In the genomic region with DNA sequence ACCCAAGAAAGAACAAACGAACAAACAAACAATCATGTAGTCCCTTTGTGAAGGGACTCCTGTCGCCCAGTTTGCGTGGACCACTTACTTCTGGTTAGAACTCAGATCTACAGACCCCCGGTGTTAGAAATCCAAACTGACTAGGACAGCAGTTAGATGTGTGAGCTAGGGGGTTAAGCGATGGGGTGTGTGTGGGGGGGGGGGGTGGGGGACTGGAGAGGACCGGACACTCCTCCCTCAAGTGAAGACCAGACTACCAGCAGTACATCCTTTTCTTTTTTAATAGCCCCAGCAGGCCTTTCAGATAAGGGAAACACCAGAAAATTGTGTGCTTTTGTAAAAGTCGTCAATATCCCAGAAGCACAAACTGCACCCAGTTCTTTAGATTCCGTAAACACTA, we compare ENCODE assay signal across 9 mouse cellular contexts. TPM values are rescaled to one million over a fixed set of nuclear protein-coding genes. Genes with fewer than 3 reads are reported as not detected.
DNase-seq lines count a peak whose midpoint lies in the region; ATAC-seq and TF ChIP-seq lines count a peak whose summit lies in the region.
"Had no signal": no experiment of that assay in that cellular context is flagged by ENCODE, and none has a peak within 500 bp of the region (broad histone marks: within the 10 kb centered on the region; RNA-seq: fewer than 3 reads in every experiment).

No protein-coding gene starts in this region.

- TF ChIP-seq POLR2A in limb, embryonic 14.5 days (IDR thresholded peaks at IDR 0.05; ENCODE audit: borderline replicate concordance, extremely low read depth, insufficient read depth, insufficient read length): no peak

- 45% methylated on average over 8 of the region's 8 CpGs for WGBS in lung, embryonic 14.5 days
- 37% methylated on average over 8 of the region's 8 CpGs for WGBS in forebrain, embryonic 15.5 days
- WGBS in limb, embryonic 14.5 days: 72% methylated on average over 8 of the region's 8 CpGs
- WGBS in stomach, embryonic 14.5 days: 57% methylated on average over 8 of the region's 8 CpGs

- no peaks in the 10 kb centered on the region for H3K36me3 ChIP-seq in lung, embryonic 14.5 days (ENCODE audit: insufficient read depth)
- H3K36me3 ChIP-seq in forebrain, embryonic 15.5 days: no peaks in the 10 kb centered on the region
- H3K36me3 ChIP-seq in limb, embryonic 14.5 days (ENCODE audit: control insufficient read depth, insufficient read depth, low read length): no peaks in the 10 kb centered on the region
- H3K36me3 ChIP-seq in stomach, embryonic 14.5 days (ENCODE audit: control insufficient read depth, insufficient read depth, low read length): no peaks in the 10 kb centered on the region

- H3K4me2 ChIP-seq in lung, embryonic 14.5 days: peak overlapping the region; percentile 62
- peak overlapping the region; percentile 44 for H3K4me2 ChIP-seq in forebrain, embryonic 15.5 days (replicated peaks)
- H3K4me2 ChIP-seq in limb, embryonic 14.5 days (replicated peaks; ENCODE audit: low read depth, low read length, severe bottlenecking): peak overlapping the region; percentile 50
- peak overlapping the region; percentile 46 for H3K4me2 ChIP-seq in stomach, embryonic 14.5 days (replicated peaks; ENCODE audit: low read depth, low read length)

- H3K27ac ChIP-seq in lung, embryonic 14.5 days (ENCODE audit: low read depth): peak overlapping the region; percentile 83
- H3K27ac ChIP-seq in forebrain, embryonic 15.5 days (replicated peaks): peak overlapping the region; percentile 83
- peak overlapping the region; percentile 61 for H3K27ac ChIP-seq in limb, embryonic 14.5 days (replicated peaks; ENCODE audit: low read depth, low read length)
- peak overlapping the region; percentile 6; the same call in 1 of the 2 replicates for H3K27ac ChIP-seq in stomach, embryonic 14.5 days (ENCODE audit: low read length)

- H3K9me3 ChIP-seq in lung, embryonic 14.5 days (ENCODE audit: low read depth, low read length): no peaks in the 10 kb centered on the region
- H3K9me3 ChIP-seq in forebrain, embryonic 15.5 days: no peaks in the 10 kb centered on the region
- H3K9me3 ChIP-seq in limb, embryonic 14.5 days (ENCODE audit: control insufficient read depth, low read length): no peaks in the 10 kb centered on the region
- H3K9me3 ChIP-seq in stomach, embryonic 14.5 days (ENCODE audit: control insufficient read depth, low read depth, low read length): no peaks in the 10 kb centered on the region

- H3K4me3 ChIP-seq in lung, embryonic 14.5 days (ENCODE audit: low read depth, low read length): peak overlapping the region; percentile 47
- H3K4me3 ChIP-seq in forebrain, embryonic 15.5 days: peak overlapping the region; percentile 48
- H3K4me3 ChIP-seq in limb, embryonic 14.5 days (replicated peaks; ENCODE audit: low read length): peak overlapping the region; percentile 47
- H3K4me3 ChIP-seq in stomach, embryonic 14.5 days (ENCODE audit: low read depth, low read length): peak overlapping the region; percentile 43

- TF ChIP-seq CTCF in lung, embryonic 14.5 days (IDR thresholded peaks at IDR 0.05; ENCODE audit: low read depth): no peak

- no peak for ATAC-seq in lung, embryonic 14.5 days (ENCODE audit: insufficient read depth)
- no peak for ATAC-seq in forebrain, embryonic 15.5 days (replicated peaks)
- no peak for ATAC-seq in limb, embryonic 14.5 days (ENCODE audit: low FRiP score, low read depth)
- no peak for ATAC-seq in stomach, embryonic 14.5 days (ENCODE audit: insufficient number of reproducible peaks, insufficient read depth, low FRiP score, low read depth)
- no peak for ATAC-seq in granulocyte monocyte progenitor cell, adult 5-6 weeks (replicated peaks; ENCODE audit: poor library complexity, severe bottlenecking)

- H3K27me3 ChIP-seq in lung, embryonic 14.5 days (ENCODE audit: insufficient read depth, low read length): no peaks in the 10 kb centered on the region
- H3K27me3 ChIP-seq in forebrain, embryonic 15.5 days: no peaks in the 10 kb centered on the region
- H3K27me3 ChIP-seq in limb, embryonic 14.5 days (ENCODE audit: control insufficient read depth, insufficient read depth, low read length): no peaks in the 10 kb centered on the region
- no peaks in the 10 kb centered on the region for H3K27me3 ChIP-seq in stomach, embryonic 14.5 days (ENCODE audit: control insufficient read depth, insufficient read depth, low read length)

- peaks cover 11% of the 10 kb centered on the region for H3K4me1 ChIP-seq in lung, embryonic 14.5 days (ENCODE audit: insufficient read depth)
- H3K4me1 ChIP-seq in forebrain, embryonic 15.5 days: peaks cover 42% of the 10 kb centered on the region
- H3K4me1 ChIP-seq in limb, embryonic 14.5 days (ENCODE audit: control insufficient read depth, insufficient read depth, low read length): 0 out of 2 replicates have a peak, but pooled peaks cover 7% of the 10 kb centered on the region
- H3K4me1 ChIP-seq in stomach, embryonic 14.5 days (ENCODE audit: control insufficient read depth, insufficient read depth, low read length): peaks cover 2% of the 10 kb centered on the region; the same call in 1 of the 2 replicates

- H3K9ac ChIP-seq in lung, embryonic 14.5 days: peak overlapping the region; percentile 59
- H3K9ac ChIP-seq in forebrain, embryonic 15.5 days (replicated peaks): no peak overlapping the region; the same call in 1 of the 2 replicates
- peak overlapping the region; percentile 66 for H3K9ac ChIP-seq in limb, embryonic 14.5 days (ENCODE audit: low read depth, low read length, severe bottlenecking)
- 0 out of 2 replicates have a peak overlapping the region, but pooled peaks have one; percentile 25 for H3K9ac ChIP-seq in stomach, embryonic 14.5 days (replicated peaks; ENCODE audit: low read depth, low read length)

- DNase-seq in lung, embryonic 14.5 days: no peak
- DNase-seq in lung, postnatal 25 days (ENCODE audit: low spot score): no peak
- DNase-seq in limb, embryonic 14.5 days (ENCODE audit: low spot score): no peak
- DNase-seq in c-Kit-positive CD71-positive TER-119-positive erythroid progenitor cells, embryonic 14.5 days (ENCODE audit: low spot score): no peak
- DNase-seq in spleen, postnatal 10 days (ENCODE audit: low spot score in 2 of 2): no peak

RNA-seq across cellular contexts. Expression of a gene that starts 0.6 kb away (rescaled TPM):
- polyA plus RNA-seq in lung, embryonic 14.5 days (2014; fragmentation: Nextera tagmentation; extraction: Ambion mirVana): 92.9 and 98.2 TPM in 2 replicates
- 74.0 and 86.6 TPM in 2 replicates for polyA plus RNA-seq in forebrain, embryonic 15.5 days (2015; fragmentation: Nextera tagmentation; extraction: Ambion mirVana)
- 27.8 and 30.7 TPM in 2 replicates for polyA plus RNA-seq in limb, embryonic 14.5 days (2012; rRNA removed)
- polyA plus RNA-seq in limb, embryonic 14.5 days (2014; fragmentation: Nextera tagmentation; extraction: Ambion mirVana): 54.2 and 56.5 TPM in 2 replicates
- 44.4 and 48.8 TPM in 2 replicates for polyA plus RNA-seq in stomach, embryonic 14.5 days (2014; fragmentation: Nextera tagmentation; extraction: Ambion mirVana)
- 14.7 and 16.2 TPM in 2 replicates for total RNA-seq in granulocyte monocyte progenitor cell, adult 5-6 weeks (2014; fragmentation: Nextera tagmentation)
- total RNA-seq in granulocyte monocyte progenitor cell, adult 5-6 weeks (2017): 9.6 and 12.3 TPM in 2 replicates

RNA-seq across cellular contexts. Expression of a gene that starts 21.1 kb away (rescaled TPM):
- polyA plus RNA-seq in lung, embryonic 14.5 days (2014; fragmentation: Nextera tagmentation; extraction: Ambion mirVana): 30.3 and 31.3 TPM in 2 replicates
- polyA plus RNA-seq in forebrain, embryonic 15.5 days (2015; fragmentation: Nextera tagmentation; extraction: Ambion mirVana): 11.3 and 12.4 TPM in 2 replicates
- polyA plus RNA-seq in limb, embryonic 14.5 days (2012; rRNA removed): 6.8 and 7.1 TPM in 2 replicates
- 15.6 TPM in 2 replicates for polyA plus RNA-seq in limb, embryonic 14.5 days (2014; fragmentation: Nextera tagmentation; extraction: Ambion mirVana)
- 27.2 and 27.3 TPM in 2 replicates for polyA plus RNA-seq in stomach, embryonic 14.5 days (2014; fragmentation: Nextera tagmentation; extraction: Ambion mirVana)
- 10.1 and 14.0 TPM in 2 replicates for total RNA-seq in granulocyte monocyte progenitor cell, adult 5-6 weeks (2014; fragmentation: Nextera tagmentation)
- total RNA-seq in granulocyte monocyte progenitor cell, adult 5-6 weeks (2017): 11.5 and 12.0 TPM in 2 replicates

RNA-seq across cellular contexts. Expression of a gene that starts 24.1 kb away (rescaled TPM):
- not detected in 2 replicates for polyA plus RNA-seq in lung, embryonic 14.5 days (2014; fragmentation: Nextera tagmentation; extraction: Ambion mirVana)
- not detected in 2 replicates for polyA plus RNA-seq in forebrain, embryonic 15.5 days (2015; fragmentation: Nextera tagmentation; extraction: Ambion mirVana)
- 0.03 TPM in 1 of 2 replicates, not detected in the other for polyA plus RNA-seq in limb, embryonic 14.5 days (2012; rRNA removed)
- not detected in 2 replicates for polyA plus RNA-seq in limb, embryonic 14.5 days (2014; fragmentation: Nextera tagmentation; extraction: Ambion mirVana)
- 0.10 and 0.11 TPM in 2 replicates for polyA plus RNA-seq in stomach, embryonic 14.5 days (2014; fragmentation: Nextera tagmentation; extraction: Ambion mirVana)
- not detected in 2 replicates for total RNA-seq in granulocyte monocyte progenitor cell, adult 5-6 weeks (2014; fragmentation: Nextera tagmentation)
- total RNA-seq in granulocyte monocyte progenitor cell, adult 5-6 weeks (2017): not detected in 2 replicates
- total RNA-seq: gastrocnemius, postnatal 14 days had no signal

RNA-seq across cellular contexts. Expression of a gene that starts 29.4 kb away (rescaled TPM):
- 0.11 and 0.42 TPM in 2 replicates for polyA plus RNA-seq in lung, embryonic 14.5 days (2014; fragmentation: Nextera tagmentation; extraction: Ambion mirVana)
- polyA plus RNA-seq in forebrain, embryonic 15.5 days (2015; fragmentation: Nextera tagmentation; extraction: Ambion mirVana): 0.27 and 0.41 TPM in 2 replicates
- polyA plus RNA-seq in limb, embryonic 14.5 days (2012; rRNA removed): 0.23 TPM in 2 replicates
- 0.11 and 0.41 TPM in 2 replicates for polyA plus RNA-seq in limb, embryonic 14.5 days (2014; fragmentation: Nextera tagmentation; extraction: Ambion mirVana)
- 0.33 and 0.70 TPM in 2 replicates for polyA plus RNA-seq in stomach, embryonic 14.5 days (2014; fragmentation: Nextera tagmentation; extraction: Ambion mirVana)
- total RNA-seq in granulocyte monocyte progenitor cell, adult 5-6 weeks (2014; fragmentation: Nextera tagmentation): 0.13 TPM in 1 of 2 replicates, not detected in the other
- not detected in 2 replicates for total RNA-seq in granulocyte monocyte progenitor cell, adult 5-6 weeks (2017)

RNA-seq across cellular contexts. Expression of a gene that starts 30.0 kb away (rescaled TPM):
- not detected in 2 replicates for polyA plus RNA-seq in lung, embryonic 14.5 days (2014; fragmentation: Nextera tagmentation; extraction: Ambion mirVana)
- polyA plus RNA-seq in forebrain, embryonic 15.5 days (2015; fragmentation: Nextera tagmentation; extraction: Ambion mirVana): not detected in 2 replicates
- polyA plus RNA-seq in limb, embryonic 14.5 days (2012; rRNA removed): not detected in 2 replicates
- not detected in 2 replicates for polyA plus RNA-seq in limb, embryonic 14.5 days (2014; fragmentation: Nextera tagmentation; extraction: Ambion mirVana)
- polyA plus RNA-seq in stomach, embryonic 14.5 days (2014; fragmentation: Nextera tagmentation; extraction: Ambion mirVana): not detected in 2 replicates
- not detected in 2 replicates for total RNA-seq in granulocyte monocyte progenitor cell, adult 5-6 weeks (2014; fragmentation: Nextera tagmentation)
- total RNA-seq in granulocyte monocyte progenitor cell, adult 5-6 weeks (2017): not detected in 2 replicates
- total RNA-seq: gastrocnemius, postnatal 14 days had no signal

Comparison
In these comparisons a context has a peak if more than half of its experiments do, and no peak if none do; other contexts are left out.
1. H3K27ac ChIP-seq: peak in every context shown above with its lines; median percentile 83 in lung, embryonic 14.5 days; 83 in forebrain, embryonic 15.5 days; 61 in limb, embryonic 14.5 days; 6 in stomach, embryonic 14.5 days.